Mouse (Mus musculus) embryonic fibroblast, embryonic 13.5 days (primary cell): ENCODE measurements around the gene March11.

Source experiments
- CTCF ChIP-seq: IDR thresholded peaks from 2 replicates; pipeline ENCODE4 v1.5.1; 2011; ENCODE audit warnings: mild to moderate bottlenecking, control low read depth, low read length, moderate library complexity, borderline replicate concordance; ENCODE audit not compliant: insufficient read depth
- POLR2A ChIP-seq: IDR thresholded peaks from 2 replicates; pipeline ENCODE4 v1.6.1; 2011; ENCODE audit warnings: low read depth, mild to moderate bottlenecking, control low read depth, low read length, moderate library complexity

DNA sequence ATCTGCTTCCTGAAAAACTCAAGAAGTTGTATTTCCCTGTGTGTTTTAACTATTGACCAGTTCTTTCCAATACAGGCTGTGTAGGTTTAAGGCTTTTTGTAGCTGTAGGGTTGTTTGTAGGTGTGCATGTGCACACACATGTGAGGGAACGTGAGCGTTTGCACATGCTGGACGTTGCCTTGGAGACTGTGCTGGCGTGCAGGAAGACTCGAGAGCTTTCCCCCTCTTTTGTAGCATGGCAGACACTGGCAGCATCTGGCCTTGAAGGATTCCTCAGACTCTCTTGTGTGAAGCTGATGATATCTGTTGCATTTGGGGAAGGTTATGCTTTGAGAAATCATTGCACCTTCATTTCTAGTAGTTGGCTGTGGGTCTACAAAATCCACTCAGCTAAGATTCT, 35.5 kb downstream of the March11 start:
- no peak for TF ChIP-seq CTCF
- no peak for TF ChIP-seq POLR2A
